Mouse (Mus musculus): ENCODE measurements around the gene Lamc2. TPM values are rescaled to one million over a fixed set of nuclear protein-coding genes. Genes with fewer than 3 reads are reported as not detected.

The Lamc2 gene
- polyA plus RNA-seq, 2 experiments: 4.9 to 10.6 TPM

GRCm38 (mm10) chr1:153093581-153093980 is 92.7 kb downstream of the Lamc2 start:
- no peak for DNase-seq (ENCODE audit: low spot score)
- Histone ChIP-seq H3K4me2 (replicated peaks; ENCODE audit: low read depth, low read length, severe bottlenecking) (no peak overlapping the region), H3K9me3 (ENCODE audit: control insufficient read depth, low read length) (no peaks in the 10 kb centered on the region), H3K36me3 (ENCODE audit: control insufficient read depth, insufficient read depth, low read length) (no peaks in the 10 kb centered on the region), H3K4me3 (replicated peaks; ENCODE audit: low read length) (no peak overlapping the region), H3K9ac (ENCODE audit: low read depth, low read length, severe bottlenecking) (no peak overlapping the region), H3K27me3 (ENCODE audit: control insufficient read depth, insufficient read depth, low read length) (no peaks in the 10 kb centered on the region), H3K4me1 (ENCODE audit: control insufficient read depth, insufficient read depth, low read length) (peaks cover 9% of the 10 kb centered on the region), H3K27ac (replicated peaks; ENCODE audit: low read depth, low read length) (no peak overlapping the region)
- 64% methylated on average over 4 of the region's 4 CpGs for WGBS
- no peak for ATAC-seq (ENCODE audit: low FRiP score, low read depth)
- no peak for TF ChIP-seq POLR2A (IDR thresholded peaks at IDR 0.05; ENCODE audit: borderline replicate concordance, extremely low read depth, insufficient read depth, insufficient read length)

- H3K36me3 ChIP-seq (ENCODE audit: control insufficient read depth, insufficient read depth, low read length): no peaks in the 10 kb centered on the region
- no peak overlapping the region for H3K4me3 ChIP-seq (replicated peaks; ENCODE audit: low read length)
- no peak for TF ChIP-seq POLR2A (IDR thresholded peaks at IDR 0.05; ENCODE audit: borderline replicate concordance, extremely low read depth, insufficient read depth, insufficient read length)
- H3K9me3 ChIP-seq (ENCODE audit: control insufficient read depth, low read length): no peaks in the 10 kb centered on the region
- 67% methylated on average over 5 of the region's 5 CpGs for WGBS
- H3K27ac ChIP-seq (replicated peaks; ENCODE audit: low read depth, low read length): no peak overlapping the region
- H3K4me1 ChIP-seq (ENCODE audit: control insufficient read depth, insufficient read depth, low read length): peaks cover 9% of the 10 kb centered on the region
- no peaks in the 10 kb centered on the region for H3K27me3 ChIP-seq (ENCODE audit: control insufficient read depth, insufficient read depth, low read length)
- H3K9ac ChIP-seq (ENCODE audit: low read depth, low read length, severe bottlenecking): no peak overlapping the region
- DNase-seq (ENCODE audit: low spot score): no peak
- no peak overlapping the region for H3K4me2 ChIP-seq (replicated peaks; ENCODE audit: low read depth, low read length, severe bottlenecking)
- ATAC-seq (ENCODE audit: low FRiP score, low read depth): no peak
Measured at GRCm38 (mm10) chr1:153093172-153093571, 93.1 kb downstream of the Lamc2 start.

GRCm38 (mm10) chr1:153092237-153092975 is 93.8 kb downstream of the Lamc2 start:
- WGBS: 52% methylated on average over 5 of the region's 5 CpGs

GRCm38 (mm10) chr1:153091438-153092236 is 94.6 kb downstream of the Lamc2 start:
- H3K4me1 ChIP-seq (ENCODE audit: control insufficient read depth, insufficient read depth, low read length): peaks cover 9% of the 10 kb centered on the region

More at GRCm38 (mm10) chr1:153092237-153092975, 93.8 kb downstream of the Lamc2 start:
- Histone ChIP-seq H3K4me1 (ENCODE audit: control insufficient read depth, insufficient read depth, low read length) (peaks cover 9% of the 10 kb centered on the region), H3K36me3 (ENCODE audit: control insufficient read depth, insufficient read depth, low read length) (no peaks in the 10 kb centered on the region), H3K4me3 (replicated peaks; ENCODE audit: low read length) (no peak overlapping the region), H3K9me3 (ENCODE audit: control insufficient read depth, low read length) (no peaks in the 10 kb centered on the region), H3K4me2 (replicated peaks; ENCODE audit: low read depth, low read length, severe bottlenecking) (no peak overlapping the region), H3K27ac (replicated peaks; ENCODE audit: low read depth, low read length) (no peak overlapping the region), H3K27me3 (ENCODE audit: control insufficient read depth, insufficient read depth, low read length) (no peaks in the 10 kb centered on the region), H3K9ac (ENCODE audit: low read depth, low read length, severe bottlenecking) (no peak overlapping the region)
- DNase-seq (ENCODE audit: low spot score) (peak; percentile 67), ATAC-seq (ENCODE audit: low FRiP score, low read depth) (peak; percentile 51; the same call in 1 of the 2 replicates)
- TF ChIP-seq POLR2A (IDR thresholded peaks at IDR 0.05; ENCODE audit: borderline replicate concordance, extremely low read depth, insufficient read depth, insufficient read length): no peak

GRCm38 (mm10) chr1:153090807-153091206 is 95.4 kb downstream of the Lamc2 start:
- Histone ChIP-seq H3K9me3 (ENCODE audit: control insufficient read depth, low read length) (no peaks in the 10 kb centered on the region), H3K4me1 (ENCODE audit: control insufficient read depth, insufficient read depth, low read length) (peaks cover 5% of the 10 kb centered on the region), H3K4me2 (replicated peaks; ENCODE audit: low read depth, low read length, severe bottlenecking) (no peak overlapping the region), H3K27me3 (ENCODE audit: control insufficient read depth, insufficient read depth, low read length) (no peaks in the 10 kb centered on the region), H3K9ac (ENCODE audit: low read depth, low read length, severe bottlenecking) (no peak overlapping the region), H3K4me3 (replicated peaks; ENCODE audit: low read length) (no peak overlapping the region), H3K27ac (replicated peaks; ENCODE audit: low read depth, low read length) (no peak overlapping the region), H3K36me3 (ENCODE audit: control insufficient read depth, insufficient read depth, low read length) (no peaks in the 10 kb centered on the region)
- ATAC-seq (ENCODE audit: low FRiP score, low read depth) (no peak), DNase-seq (ENCODE audit: low spot score) (no peak)
- TF ChIP-seq POLR2A (IDR thresholded peaks at IDR 0.05; ENCODE audit: borderline replicate concordance, extremely low read depth, insufficient read depth, insufficient read length): no peak
- WGBS: 66% methylated on average over 4 of the region's 4 CpGs

More at GRCm38 (mm10) chr1:153091438-153092236, 94.6 kb downstream of the Lamc2 start:
- Histone ChIP-seq H3K36me3 (ENCODE audit: control insufficient read depth, insufficient read depth, low read length) (no peaks in the 10 kb centered on the region), H3K27ac (replicated peaks; ENCODE audit: low read depth, low read length) (no peak overlapping the region), H3K9ac (ENCODE audit: low read depth, low read length, severe bottlenecking) (no peak overlapping the region), H3K27me3 (ENCODE audit: control insufficient read depth, insufficient read depth, low read length) (no peaks in the 10 kb centered on the region), H3K9me3 (ENCODE audit: control insufficient read depth, low read length) (no peaks in the 10 kb centered on the region), H3K4me3 (replicated peaks; ENCODE audit: low read length) (no peak overlapping the region), H3K4me2 (replicated peaks; ENCODE audit: low read depth, low read length, severe bottlenecking) (no peak overlapping the region)
- peak; percentile 42 for DNase-seq (ENCODE audit: low spot score)
- TF ChIP-seq POLR2A (IDR thresholded peaks at IDR 0.05; ENCODE audit: borderline replicate concordance, extremely low read depth, insufficient read depth, insufficient read length): no peak
- 33% methylated on average over 9 of the region's 9 CpGs for WGBS
- peak; percentile 54; the same call in 1 of the 2 replicates for ATAC-seq (ENCODE audit: low FRiP score, low read depth)

Data from limb, embryonic 14.5 days (tissue).